Mouse (Mus musculus) ovary, adult 18-20 months (tissue): ENCODE results near the gene Ubl7.

Source experiments
- DNase-seq: peaks from one replicate; pipeline ENCODE4 v3.0.0; 2022; ENCODE audit warnings: low spot score, mixed read lengths

Gene Ubl7

GRCm38 (mm10) chr9:57948333-57948931, 37.7 kb downstream of the Ubl7 start:
- no peak for DNase-seq

- no peak for DNase-seq
These were observed 38.4 kb downstream of the Ubl7 start for GRCm38 (mm10) chr9:57949102-57949704.

GRCm38 (mm10) chr9:57949879-57950278, 39.1 kb downstream of the Ubl7 start:
- no peak for DNase-seq

GRCm38 (mm10) chr9:57950519-57950918, 39.7 kb downstream of the Ubl7 start:
- no peak for DNase-seq

GRCm38 (mm10) chr9:57951993-57952392, 41.2 kb downstream of the Ubl7 start:
- no peak for DNase-seq

GRCm38 (mm10) chr9:57954962-57955744, 44.4 kb downstream of the Ubl7 start:
- DNase-seq = no peak

GRCm38 (mm10) chr9:57955764-57956163, 45.0 kb downstream of the Ubl7 start:
- no peak for DNase-seq

GRCm38 (mm10) chr9:57956196-57956837, 45.5 kb downstream of the Ubl7 start:
- DNase-seq = no peak

GRCm38 (mm10) chr9:57956838-57957236, 46.1 kb downstream of the Ubl7 start:
- no peak for DNase-seq

GRCm38 (mm10) chr9:57958615-57959014, 47.8 kb downstream of the Ubl7 start:
- DNase-seq = no peak

- no peak for DNase-seq
These were observed 48.6 kb downstream of the Ubl7 start for GRCm38 (mm10) chr9:57959399-57959798.

- DNase-seq = no peak
These were observed 49.4 kb downstream of the Ubl7 start for GRCm38 (mm10) chr9:57959886-57960866.

GRCm38 (mm10) chr9:57961226-57961625, 50.4 kb downstream of the Ubl7 start:
- DNase-seq = no peak

- no peak for DNase-seq
These were observed 51.3 kb downstream of the Ubl7 start for GRCm38 (mm10) chr9:57961863-57962778.

- DNase-seq = no peak
These were observed 52.6 kb downstream of the Ubl7 start for GRCm38 (mm10) chr9:57963249-57963997.

GRCm38 (mm10) chr9:57963998-57964395, 53.2 kb downstream of the Ubl7 start:
- no peak for DNase-seq

- DNase-seq = no peak
These were observed 53.9 kb downstream of the Ubl7 start for GRCm38 (mm10) chr9:57964528-57965250.

- peak; percentile 71 for DNase-seq
These were observed 54.8 kb downstream of the Ubl7 start for GRCm38 (mm10) chr9:57965281-57966185.
